Mouse (Mus musculus): ENCODE measurements around the gene Apbb2. TPM values are rescaled to one million over a fixed set of nuclear protein-coding genes. Genes with fewer than 3 reads are reported as not detected.

The Apbb2 gene
- polyA plus RNA-seq, 1 experiment = 1.2 TPM

DNA sequence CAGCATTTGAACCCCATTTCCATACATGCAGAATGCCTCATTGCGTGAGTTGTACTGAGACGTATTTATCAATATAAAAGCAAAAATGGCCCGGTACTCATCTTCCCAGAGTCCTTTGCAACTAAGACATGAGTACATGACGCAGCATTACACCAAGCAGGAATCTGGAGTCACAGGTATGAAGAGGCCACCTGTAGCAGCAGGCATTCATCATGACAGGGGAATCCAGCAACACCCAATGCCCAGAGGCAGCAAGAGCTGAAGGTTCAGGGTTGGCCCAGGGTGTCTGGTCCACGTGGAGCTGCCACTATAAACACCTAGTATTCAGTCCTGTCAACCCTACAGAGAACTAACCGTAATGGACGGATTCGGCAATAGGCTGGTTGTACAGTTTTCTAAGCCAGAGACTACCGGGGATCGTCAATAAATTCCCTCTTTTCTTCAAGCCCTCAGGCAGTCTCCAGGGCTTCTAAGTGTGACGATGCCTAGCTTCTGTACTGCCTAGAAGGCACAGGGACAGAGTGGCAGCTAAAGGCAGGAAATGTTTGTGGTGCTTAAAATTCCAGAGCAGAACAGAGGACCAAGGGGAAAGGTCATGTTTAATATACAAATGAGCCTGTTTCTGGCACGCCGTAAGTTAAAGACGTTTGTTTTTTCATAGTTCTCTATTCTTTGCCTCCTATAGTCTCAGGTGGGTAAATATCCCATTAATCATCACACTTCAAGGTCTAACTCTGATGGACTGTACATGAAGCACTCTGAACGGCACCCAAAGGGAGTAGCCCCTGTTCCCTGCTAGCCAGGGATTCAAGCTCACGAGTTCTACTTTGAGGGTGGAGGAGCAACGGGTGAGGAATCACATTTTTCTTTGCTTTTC is 114.8 kb downstream of the Apbb2 start:
- H3K4me3 ChIP-seq (ENCODE audit: control insufficient read depth, low read depth, low read length) = no peak overlapping the region
- no peaks in the 10 kb centered on the region for H3K36me3 ChIP-seq (ENCODE audit: control insufficient read depth, insufficient read depth, low read length)
- H3K4me1 ChIP-seq (ENCODE audit: control insufficient read depth, insufficient read depth, low read length) = no peaks in the 10 kb centered on the region
- H3K27ac ChIP-seq (ENCODE audit: control insufficient read depth, insufficient read depth, low read depth, low read length) = no peak overlapping the region
- TF ChIP-seq CTCF (IDR thresholded peaks at IDR 0.05; ENCODE audit: control insufficient read depth, insufficient read depth, insufficient replicate concordance, low read depth, low read length) (no peak), POLR2A (IDR thresholded peaks at IDR 0.05; ENCODE audit: control insufficient read depth, low read depth, low read length) (no peak)
- no peaks in the 10 kb centered on the region for H3K27me3 ChIP-seq (ENCODE audit: control insufficient read depth, insufficient read depth, low read length)

DNA sequence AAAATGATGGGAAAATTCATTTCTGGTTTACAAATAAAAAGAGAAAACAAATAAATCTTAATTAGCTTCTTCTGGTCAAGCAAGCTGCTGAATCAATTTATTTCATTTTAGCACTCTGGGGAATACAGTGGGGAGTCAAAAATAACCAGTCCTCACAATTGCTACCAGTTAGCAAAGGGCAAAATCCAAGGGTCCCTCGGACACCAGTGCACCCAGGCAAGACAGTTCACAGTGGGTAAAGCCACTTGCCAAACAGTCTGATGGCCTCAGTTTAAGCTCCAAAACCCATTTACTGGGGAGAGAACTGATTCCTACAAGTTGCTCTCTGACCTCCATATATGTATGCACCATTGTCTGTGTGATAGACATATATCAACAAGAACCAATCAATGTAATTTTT is 115.6 kb downstream of the Apbb2 start:
- no peaks in the 10 kb centered on the region for H3K36me3 ChIP-seq (ENCODE audit: control insufficient read depth, insufficient read depth, low read length)

DNA sequence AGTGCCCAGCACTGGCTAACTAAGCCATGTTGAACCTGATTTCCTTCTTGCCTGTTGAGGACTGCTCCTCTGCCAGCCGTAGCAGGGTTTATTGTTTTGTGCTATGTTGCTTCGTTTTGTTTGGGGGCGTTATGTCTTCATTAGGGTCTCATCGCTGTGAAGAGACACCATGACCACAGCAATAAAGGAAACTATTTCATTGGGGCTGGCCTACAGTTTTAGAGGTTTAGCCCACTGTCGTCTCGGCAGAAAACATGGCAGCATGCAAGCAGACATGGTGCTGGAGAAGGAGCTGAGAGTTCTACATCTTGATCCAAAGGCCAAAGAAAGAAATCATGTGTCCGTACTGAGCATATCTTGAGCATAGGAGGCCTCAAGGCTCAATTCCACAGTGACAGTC is 119.0 kb downstream of the Apbb2 start:
- Histone ChIP-seq H3K27ac (ENCODE audit: control insufficient read depth, insufficient read depth, low read depth, low read length) (no peak overlapping the region), H3K36me3 (ENCODE audit: control insufficient read depth, insufficient read depth, low read length) (no peaks in the 10 kb centered on the region), H3K27me3 (ENCODE audit: control insufficient read depth, insufficient read depth, low read length) (no peaks in the 10 kb centered on the region), H3K4me3 (ENCODE audit: control insufficient read depth, low read depth, low read length) (no peak overlapping the region), H3K4me1 (ENCODE audit: control insufficient read depth, insufficient read depth, low read length) (no peaks in the 10 kb centered on the region)
- TF ChIP-seq POLR2A (IDR thresholded peaks at IDR 0.05; ENCODE audit: control insufficient read depth, low read depth, low read length) (no peak), CTCF (IDR thresholded peaks at IDR 0.05; ENCODE audit: control insufficient read depth, insufficient read depth, insufficient replicate concordance, low read depth, low read length) (no peak)

More for the DNA sequence above, 115.6 kb downstream of the Apbb2 start:
- H3K27ac ChIP-seq (ENCODE audit: control insufficient read depth, insufficient read depth, low read depth, low read length) = no peak overlapping the region
- H3K4me3 ChIP-seq (ENCODE audit: control insufficient read depth, low read depth, low read length) = no peak overlapping the region
- H3K4me1 ChIP-seq (ENCODE audit: control insufficient read depth, insufficient read depth, low read length) = no peaks in the 10 kb centered on the region
- TF ChIP-seq POLR2A (IDR thresholded peaks at IDR 0.05; ENCODE audit: control insufficient read depth, low read depth, low read length) (no peak), CTCF (IDR thresholded peaks at IDR 0.05; ENCODE audit: control insufficient read depth, insufficient read depth, insufficient replicate concordance, low read depth, low read length) (no peak)
- no peaks in the 10 kb centered on the region for H3K27me3 ChIP-seq (ENCODE audit: control insufficient read depth, insufficient read depth, low read length)

DNA sequence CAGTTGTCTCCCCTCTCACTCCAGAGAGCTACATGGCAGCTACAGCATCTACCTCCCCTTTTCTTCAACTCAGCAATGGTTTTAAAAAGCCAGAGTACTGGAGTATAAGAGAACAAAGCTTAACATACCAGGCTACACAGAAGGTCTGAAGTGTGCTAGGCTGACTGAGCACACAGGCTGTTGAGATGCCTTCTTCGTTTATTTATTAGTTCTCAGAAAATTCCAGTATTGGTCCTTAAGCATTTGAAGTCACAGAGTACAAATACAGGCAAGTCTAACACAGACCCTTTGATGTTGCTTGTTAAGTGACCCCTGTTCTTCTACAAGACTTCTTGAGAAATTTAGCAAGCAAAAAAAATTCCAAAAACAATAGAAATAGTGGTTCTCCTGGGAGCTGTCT is 120.4 kb downstream of the Apbb2 start:
- Histone ChIP-seq H3K4me1 (ENCODE audit: control insufficient read depth, insufficient read depth, low read length) (no peaks in the 10 kb centered on the region), H3K36me3 (ENCODE audit: control insufficient read depth, insufficient read depth, low read length) (no peaks in the 10 kb centered on the region), H3K4me3 (ENCODE audit: control insufficient read depth, low read depth, low read length) (no peak overlapping the region), H3K27ac (ENCODE audit: control insufficient read depth, insufficient read depth, low read depth, low read length) (no peak overlapping the region), H3K27me3 (ENCODE audit: control insufficient read depth, insufficient read depth, low read length) (no peaks in the 10 kb centered on the region)
- TF ChIP-seq CTCF (IDR thresholded peaks at IDR 0.05; ENCODE audit: control insufficient read depth, insufficient read depth, insufficient replicate concordance, low read depth, low read length) (no peak), POLR2A (IDR thresholded peaks at IDR 0.05; ENCODE audit: control insufficient read depth, low read depth, low read length) (no peak)

DNA sequence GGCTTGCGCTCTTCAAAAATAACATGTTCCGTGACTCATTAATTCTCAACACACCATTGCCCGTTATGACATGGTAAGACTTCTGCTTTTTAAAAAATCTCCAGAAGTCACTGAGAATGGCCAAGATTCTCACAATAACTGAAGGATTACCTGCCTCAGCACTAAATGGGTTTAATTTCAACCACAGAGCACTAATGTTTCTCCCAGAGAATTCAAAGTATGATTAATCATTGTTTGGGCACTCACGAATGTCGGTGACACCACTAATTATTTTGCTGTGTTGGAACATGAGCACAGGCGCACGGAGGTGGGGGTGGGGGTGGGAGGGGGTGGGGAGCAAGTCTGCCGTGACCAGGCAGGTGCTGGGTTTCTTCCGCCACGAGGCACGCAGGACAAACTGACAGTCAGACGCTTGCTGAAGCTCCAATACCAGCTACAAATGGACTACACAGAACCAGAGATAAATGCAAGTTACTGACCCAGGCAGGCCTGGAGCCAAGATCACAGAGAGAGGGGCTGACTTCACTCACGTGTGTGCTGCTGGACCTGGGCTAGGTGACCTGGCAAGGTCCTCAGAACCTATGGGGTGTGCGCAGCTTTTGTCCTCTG is 121.0 kb downstream of the Apbb2 start:
- Histone ChIP-seq H3K4me3 (ENCODE audit: control insufficient read depth, low read depth, low read length) (no peak overlapping the region), H3K36me3 (ENCODE audit: control insufficient read depth, insufficient read depth, low read length) (no peaks in the 10 kb centered on the region), H3K27ac (ENCODE audit: control insufficient read depth, insufficient read depth, low read depth, low read length) (no peak overlapping the region), H3K27me3 (ENCODE audit: control insufficient read depth, insufficient read depth, low read length) (no peaks in the 10 kb centered on the region), H3K4me1 (ENCODE audit: control insufficient read depth, insufficient read depth, low read length) (no peaks in the 10 kb centered on the region)
- TF ChIP-seq POLR2A (IDR thresholded peaks at IDR 0.05; ENCODE audit: control insufficient read depth, low read depth, low read length) = no peak
- no peak for TF ChIP-seq CTCF (IDR thresholded peaks at IDR 0.05; ENCODE audit: control insufficient read depth, insufficient read depth, insufficient replicate concordance, low read depth, low read length)

DNA sequence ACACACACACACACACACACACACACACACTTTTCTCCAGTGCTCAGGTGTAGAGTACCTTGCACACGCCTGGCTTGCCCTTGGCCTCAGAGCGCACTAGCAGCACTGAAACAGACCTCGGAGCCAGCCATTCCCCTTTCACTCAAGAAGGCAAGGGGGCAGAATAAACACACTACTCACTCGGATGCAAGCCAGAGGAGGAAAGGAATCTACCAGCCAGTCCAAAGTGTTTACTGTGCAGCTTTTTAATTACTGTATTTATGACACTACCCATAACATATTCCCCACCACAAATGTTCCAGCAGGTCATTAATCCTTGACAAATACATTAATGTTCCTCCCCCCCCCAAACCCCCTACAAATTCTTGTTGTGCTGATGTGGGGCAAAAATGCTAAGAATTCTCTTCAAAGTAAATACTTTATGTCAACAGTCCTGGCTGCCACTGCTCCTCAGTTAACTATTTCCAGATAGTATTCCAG is 121.7 kb downstream of the Apbb2 start:
- H3K36me3 ChIP-seq (ENCODE audit: control insufficient read depth, insufficient read depth, low read length) = no peaks in the 10 kb centered on the region
- no peak overlapping the region for H3K27ac ChIP-seq (ENCODE audit: control insufficient read depth, insufficient read depth, low read depth, low read length)
- TF ChIP-seq POLR2A (IDR thresholded peaks at IDR 0.05; ENCODE audit: control insufficient read depth, low read depth, low read length) (no peak), CTCF (IDR thresholded peaks at IDR 0.05; ENCODE audit: control insufficient read depth, insufficient read depth, insufficient replicate concordance, low read depth, low read length) (no peak)
- no peak overlapping the region for H3K4me3 ChIP-seq (ENCODE audit: control insufficient read depth, low read depth, low read length)
- no peaks in the 10 kb centered on the region for H3K27me3 ChIP-seq (ENCODE audit: control insufficient read depth, insufficient read depth, low read length)
- no peaks in the 10 kb centered on the region for H3K4me1 ChIP-seq (ENCODE audit: control insufficient read depth, insufficient read depth, low read length)

DNA sequence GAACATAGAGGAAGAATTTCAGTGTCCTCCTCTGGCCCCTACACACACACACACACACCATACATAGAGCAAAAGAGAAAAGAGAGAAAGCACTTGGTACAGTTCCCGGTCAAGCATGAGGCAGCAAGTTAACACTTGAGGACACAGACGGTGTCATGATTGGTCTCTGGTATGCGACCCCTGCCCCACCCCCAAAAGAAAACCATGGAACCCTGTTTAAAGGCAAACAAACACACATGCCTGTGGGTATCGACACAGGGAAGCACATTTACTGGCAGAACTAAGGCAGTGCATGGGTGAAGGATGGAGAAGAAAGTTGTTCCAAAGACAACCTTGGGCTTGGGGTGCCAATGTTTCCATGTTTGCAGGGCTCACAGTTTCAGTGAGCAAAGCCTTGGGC is 123.9 kb downstream of the Apbb2 start:
- Histone ChIP-seq H3K27ac (ENCODE audit: control insufficient read depth, insufficient read depth, low read depth, low read length) (no peak overlapping the region), H3K27me3 (ENCODE audit: control insufficient read depth, insufficient read depth, low read length) (no peaks in the 10 kb centered on the region), H3K4me3 (ENCODE audit: control insufficient read depth, low read depth, low read length) (no peak overlapping the region), H3K36me3 (ENCODE audit: control insufficient read depth, insufficient read depth, low read length) (no peaks in the 10 kb centered on the region), H3K4me1 (ENCODE audit: control insufficient read depth, insufficient read depth, low read length) (no peaks in the 10 kb centered on the region)
- TF ChIP-seq POLR2A (IDR thresholded peaks at IDR 0.05; ENCODE audit: control insufficient read depth, low read depth, low read length) (no peak), CTCF (IDR thresholded peaks at IDR 0.05; ENCODE audit: control insufficient read depth, insufficient read depth, insufficient replicate concordance, low read depth, low read length) (no peak)
